Mouse (Mus musculus): ENCODE measurements around the gene Qprt. TPM values are rescaled to one million over a fixed set of nuclear protein-coding genes. Genes with fewer than 3 reads are reported as not detected.

Qprt gene
- total and polyA plus RNA-seq, 2 experiments from 2014 or later, result 1.8 to 1.9 TPM

DNA sequence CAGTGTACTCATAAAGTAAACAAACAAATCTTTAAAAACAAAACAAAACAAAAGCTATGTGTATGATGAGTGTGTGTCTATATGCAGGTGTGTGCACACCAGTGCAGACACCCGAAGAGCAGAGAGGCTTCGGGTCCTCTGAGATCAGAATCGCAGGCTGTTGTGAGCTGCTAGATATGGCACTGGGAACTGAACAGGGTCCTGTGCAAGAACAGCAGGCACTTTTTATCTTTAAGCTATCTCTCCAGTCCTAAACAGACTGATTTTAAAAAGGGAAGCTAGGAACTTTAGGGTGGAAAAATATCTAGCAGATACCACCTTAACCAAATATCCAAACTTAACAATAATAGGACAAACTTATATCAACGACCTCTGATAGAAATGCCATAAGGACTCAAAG is 20.6 kb upstream of the Qprt start:
- Histone ChIP-seq H3K4me3 (ENCODE audit: low read depth, low read length) (no peak overlapping the region), H3K4me1 (ENCODE audit: insufficient read depth, low read length) (no peaks in the 10 kb centered on the region), H3K9me3 (ENCODE audit: low read length) (no peaks in the 10 kb centered on the region), H3K36me3 (ENCODE audit: insufficient read depth, low read length) (no peaks in the 10 kb centered on the region), H3K9ac (replicated peaks; ENCODE audit: low read length, poor library complexity, severe bottlenecking) (no peak overlapping the region), H3K27ac (ENCODE audit: low read depth, low read length) (no peak overlapping the region), H3K27me3 (ENCODE audit: insufficient read depth, low read length) (no peaks in the 10 kb centered on the region), H3K4me2 (ENCODE audit: low read depth, low read length, poor library complexity, severe bottlenecking) (no peak overlapping the region)
- WGBS, result 87% methylated on average over 4 of the region's 4 CpGs
- DNase-seq (ENCODE audit: low spot score) (no peak), ATAC-seq (ENCODE audit: low FRiP score) (no peak)
- TF ChIP-seq CTCF (IDR thresholded peaks at IDR 0.05), result no peak

DNA sequence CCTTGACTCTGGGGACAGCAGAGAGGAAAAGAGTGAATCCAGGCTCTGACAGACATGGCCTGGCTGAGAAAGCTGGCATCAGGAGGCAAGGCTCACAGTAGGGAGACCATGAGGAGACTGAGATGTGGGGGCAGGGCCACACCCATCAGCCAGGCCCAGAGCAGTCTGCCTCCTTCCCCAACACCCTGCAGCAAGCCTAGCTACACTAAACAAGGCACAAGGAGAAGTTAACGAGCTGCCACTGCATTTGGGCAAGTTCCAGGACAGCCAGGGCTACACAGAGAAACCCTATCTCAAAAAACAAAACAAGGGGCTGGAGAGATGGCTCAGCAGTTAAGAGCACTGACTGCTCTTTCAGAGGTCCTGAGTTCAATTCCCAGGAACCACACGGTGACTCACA is 20.2 kb upstream of the Qprt start:
- no peaks in the 10 kb centered on the region for H3K36me3 ChIP-seq (ENCODE audit: insufficient read depth, low read length)
- H3K27ac ChIP-seq (ENCODE audit: low read depth, low read length), result no peak overlapping the region
- 60% methylated on average over 2 of the region's 2 CpGs for WGBS
- no peak overlapping the region for H3K4me2 ChIP-seq (ENCODE audit: low read depth, low read length, poor library complexity, severe bottlenecking)
- no peaks in the 10 kb centered on the region for H3K9me3 ChIP-seq (ENCODE audit: low read length)
- no peak overlapping the region for H3K4me3 ChIP-seq (ENCODE audit: low read depth, low read length)
- no peaks in the 10 kb centered on the region for H3K27me3 ChIP-seq (ENCODE audit: insufficient read depth, low read length)
- TF ChIP-seq CTCF (IDR thresholded peaks at IDR 0.05), result no peak
- no peak for ATAC-seq (ENCODE audit: low FRiP score)
- no peak overlapping the region for H3K9ac ChIP-seq (replicated peaks; ENCODE audit: low read length, poor library complexity, severe bottlenecking)
- no peaks in the 10 kb centered on the region for H3K4me1 ChIP-seq (ENCODE audit: insufficient read depth, low read length)
- DNase-seq (ENCODE audit: low spot score), result no peak

DNA sequence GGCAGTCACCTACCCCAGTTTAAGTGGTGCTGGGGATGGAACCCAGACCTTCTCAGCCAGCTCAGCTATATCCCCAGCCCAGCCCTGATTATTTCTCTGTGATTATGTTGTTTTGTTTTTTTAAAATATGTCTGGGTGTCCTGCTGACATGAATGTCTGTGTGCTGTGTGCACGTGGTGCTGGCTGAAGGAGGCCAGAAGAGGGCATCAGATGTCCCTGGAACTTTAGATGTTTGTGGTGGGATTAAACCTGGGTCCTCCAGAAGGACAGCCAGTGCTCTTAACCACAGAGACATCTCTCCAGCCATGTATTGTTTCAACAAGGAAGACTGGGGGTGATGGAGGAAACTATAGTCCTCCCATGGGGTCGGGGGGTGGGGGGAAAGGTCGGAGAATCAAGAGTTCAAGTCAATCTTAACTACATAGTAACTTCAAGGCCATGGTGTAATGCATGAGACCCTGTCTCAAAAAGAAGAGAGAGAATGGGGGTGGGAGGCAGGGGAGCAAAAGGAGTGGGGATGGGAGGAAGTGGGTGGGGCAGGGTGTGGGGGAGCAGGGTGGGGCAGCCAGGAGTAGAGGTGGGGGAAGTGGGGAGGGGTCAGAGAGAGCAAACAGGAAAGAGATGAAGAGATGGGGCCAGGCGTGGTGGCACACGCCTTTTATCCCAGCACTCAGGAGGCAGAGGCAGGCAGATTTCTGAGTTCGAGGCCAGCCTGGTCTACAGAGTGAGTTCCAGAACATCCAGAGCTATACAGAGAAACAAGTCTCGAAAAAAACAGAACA is 18.8 kb upstream of the Qprt start:
- no peak overlapping the region for H3K4me3 ChIP-seq (ENCODE audit: low read depth, low read length)
- no peak for ATAC-seq (ENCODE audit: low FRiP score)

DNA sequence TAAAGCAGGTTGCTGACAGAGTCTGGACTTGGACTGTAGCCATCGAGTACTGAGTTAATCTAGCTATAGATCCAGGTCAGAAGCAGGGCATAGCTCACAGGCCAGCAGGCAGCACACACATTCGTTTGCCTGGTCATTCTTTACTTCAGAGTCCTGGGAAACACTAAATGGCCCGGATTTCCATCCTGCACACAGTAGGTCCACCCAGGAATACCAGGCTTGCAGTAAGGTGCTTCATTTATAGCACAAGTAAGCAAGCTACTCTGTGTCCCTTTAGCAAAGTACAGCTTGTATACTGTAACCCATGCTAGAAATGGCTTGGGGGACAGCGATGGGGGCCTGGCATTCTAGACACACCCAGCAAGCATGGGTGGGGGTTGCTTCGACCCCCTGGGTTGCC is 17.5 kb upstream of the Qprt start:
- ATAC-seq (ENCODE audit: low FRiP score) (no peak), DNase-seq (ENCODE audit: low spot score) (no peak)
- 50% methylated on average over 5 of the region's 5 CpGs for WGBS
- no peaks in the 10 kb centered on the region for H3K9me3 ChIP-seq (ENCODE audit: low read length)
- H3K4me1 ChIP-seq (ENCODE audit: insufficient read depth, low read length), result no peaks in the 10 kb centered on the region
- no peak overlapping the region for H3K4me2 ChIP-seq (ENCODE audit: low read depth, low read length, poor library complexity, severe bottlenecking)
- H3K9ac ChIP-seq (replicated peaks; ENCODE audit: low read length, poor library complexity, severe bottlenecking), result no peak overlapping the region
- no peaks in the 10 kb centered on the region for H3K27me3 ChIP-seq (ENCODE audit: insufficient read depth, low read length)
- no peak overlapping the region for H3K27ac ChIP-seq (ENCODE audit: low read depth, low read length)
- no peak for TF ChIP-seq CTCF (IDR thresholded peaks at IDR 0.05)
- no peaks in the 10 kb centered on the region for H3K36me3 ChIP-seq (ENCODE audit: insufficient read depth, low read length)
- H3K4me3 ChIP-seq (ENCODE audit: low read depth, low read length), result no peak overlapping the region

More for the DNA sequence above, 18.8 kb upstream of the Qprt start:
- Histone ChIP-seq H3K4me1 (ENCODE audit: insufficient read depth, low read length) (no peaks in the 10 kb centered on the region), H3K9ac (replicated peaks; ENCODE audit: low read length, poor library complexity, severe bottlenecking) (no peak overlapping the region), H3K9me3 (ENCODE audit: low read length) (no peaks in the 10 kb centered on the region), H3K27ac (ENCODE audit: low read depth, low read length) (no peak overlapping the region), H3K36me3 (ENCODE audit: insufficient read depth, low read length) (no peaks in the 10 kb centered on the region), H3K4me2 (ENCODE audit: low read depth, low read length, poor library complexity, severe bottlenecking) (no peak overlapping the region), H3K27me3 (ENCODE audit: insufficient read depth, low read length) (no peaks in the 10 kb centered on the region)
- no peak for DNase-seq (ENCODE audit: low spot score)
- whole genome bisulfite sequencing, result 65% methylated on average over 7 of the region's 7 CpGs
- TF ChIP-seq CTCF (IDR thresholded peaks at IDR 0.05), result 0 out of 2 replicates have a peak, but pooled peaks have one; percentile 10

DNA sequence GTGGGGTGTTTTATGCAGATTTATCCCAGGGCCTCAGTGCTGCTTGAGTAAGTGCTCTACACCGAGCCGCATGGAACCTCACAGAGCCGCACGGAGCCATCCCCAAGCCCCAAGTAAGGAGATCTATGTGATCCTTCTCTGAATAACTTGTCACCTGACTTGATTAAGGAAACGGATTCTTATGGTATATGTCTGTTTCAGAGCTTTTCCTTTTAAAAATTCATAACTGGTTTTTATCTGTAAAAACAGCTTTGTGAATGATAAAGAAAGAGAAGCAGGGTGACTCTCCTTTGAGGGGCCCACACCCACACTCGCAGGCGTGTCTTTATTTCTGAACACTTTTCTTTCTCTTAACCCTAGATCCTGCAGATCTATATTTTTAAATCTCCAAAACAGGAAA is 17.1 kb upstream of the Qprt start:
- Histone ChIP-seq H3K4me1 (ENCODE audit: insufficient read depth, low read length) (no peaks in the 10 kb centered on the region), H3K27me3 (ENCODE audit: insufficient read depth, low read length) (no peaks in the 10 kb centered on the region), H3K27ac (ENCODE audit: low read depth, low read length) (no peak overlapping the region), H3K9me3 (ENCODE audit: low read length) (no peaks in the 10 kb centered on the region), H3K9ac (replicated peaks; ENCODE audit: low read length, poor library complexity, severe bottlenecking) (no peak overlapping the region), H3K36me3 (ENCODE audit: insufficient read depth, low read length) (no peaks in the 10 kb centered on the region), H3K4me2 (ENCODE audit: low read depth, low read length, poor library complexity, severe bottlenecking) (no peak overlapping the region), H3K4me3 (ENCODE audit: low read depth, low read length) (no peak overlapping the region)
- ATAC-seq (ENCODE audit: low FRiP score) (no peak), DNase-seq (ENCODE audit: low spot score) (no peak)
- TF ChIP-seq CTCF (IDR thresholded peaks at IDR 0.05), result no peak
- WGBS, result 90% methylated on average over 7 of the region's 7 CpGs

DNA sequence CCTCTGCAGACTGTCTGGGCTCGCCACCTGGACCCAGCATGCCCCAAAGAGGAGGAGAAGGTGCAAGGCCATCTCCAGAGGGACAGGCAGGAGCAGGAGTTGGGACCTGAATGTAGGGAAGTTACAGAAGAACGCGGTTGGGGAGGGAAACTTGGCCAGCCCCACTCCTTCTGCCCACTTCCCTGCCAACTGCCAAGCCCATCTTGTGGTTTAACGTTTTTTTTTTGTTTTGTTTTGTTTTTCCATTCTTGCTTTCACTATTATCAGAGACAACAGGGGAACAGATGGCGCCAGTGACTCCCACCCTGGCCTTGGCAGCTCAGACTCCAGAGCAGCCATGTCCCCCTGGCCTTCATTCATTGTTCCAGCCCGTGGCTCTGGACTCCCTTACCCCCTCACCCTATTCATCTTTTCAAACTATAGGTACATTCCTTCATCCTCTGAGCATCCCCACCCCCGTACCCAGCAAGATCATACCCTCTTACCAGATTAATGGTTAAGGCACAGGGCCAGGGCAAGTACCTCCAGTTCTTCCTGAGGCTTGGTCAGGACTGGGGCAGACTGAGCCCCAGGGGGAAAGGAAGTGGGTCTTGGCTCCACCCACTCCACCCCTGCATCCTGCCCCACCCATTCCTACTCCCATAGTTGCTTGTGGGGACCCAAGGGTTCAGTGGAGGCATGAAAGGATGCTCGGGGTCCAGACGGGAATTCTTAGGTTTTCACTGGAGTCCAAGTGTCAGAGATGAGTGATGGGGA is 15.4 kb upstream of the Qprt start, which contains the start of gene Spn:
Spn (minus strand) TSS at position 562 of the 756 bp plus-strand sequence.
- WGBS, result 69% methylated on average over 9 of the region's 9 CpGs
- ATAC-seq (ENCODE audit: low FRiP score), result no peak
- DNase-seq (ENCODE audit: low spot score), result no peak
- Histone ChIP-seq H3K4me2 (ENCODE audit: low read depth, low read length, poor library complexity, severe bottlenecking) (no peak within 1 kb of the TSS), H3K9me3 (ENCODE audit: low read length) (no peaks in the 10 kb centered on the region), H3K4me3 (ENCODE audit: low read depth, low read length) (no peak within 1 kb of the TSS), H3K36me3 (ENCODE audit: insufficient read depth, low read length) (no peaks in the 10 kb centered on the region), H3K9ac (replicated peaks; ENCODE audit: low read length, poor library complexity, severe bottlenecking) (no peak within 1 kb of the TSS), H3K27ac (ENCODE audit: low read depth, low read length) (no peak within 1 kb of the TSS), H3K4me1 (ENCODE audit: insufficient read depth, low read length) (no peaks in the 10 kb centered on the region), H3K27me3 (ENCODE audit: insufficient read depth, low read length) (no peaks in the 10 kb centered on the region)
- no peak for TF ChIP-seq CTCF (IDR thresholded peaks at IDR 0.05)

Measured in midbrain, postnatal 0 days (tissue).